Mouse (Mus musculus) CH12.LX (cell line): Measurements from ENCODE around the gene Gata2. TPM values are rescaled to one million over a fixed set of nuclear protein-coding genes. Genes with fewer than 3 reads are reported as not detected.

Experiments
- DNase-seq: peaks from one replicate; pipeline ENCODE4 v3.0.0-alpha.2; 2013; ENCODE audit errors: extremely low read depth
- H3K27ac ChIP-seq: 2 replicates; pipeline ENCODE4 v1.5.1; 2012; ENCODE audit warnings: low read depth, mild to moderate bottlenecking, control low read depth, moderate library complexity; ENCODE audit not compliant: insufficient read depth
- H3K27me3 ChIP-seq: replicated peaks from 2 replicates; pipeline ENCODE3; 2012; ENCODE audit warnings: inconsistent platforms
- H3K36me3 ChIP-seq, 2 experiments: replicated peaks in 1 of 2; 2 replicates each; pipeline versions ENCODE3 to v1.6.1; 2012; ENCODE audit warnings: inconsistent platforms in 1 of 2, low read length in 1 of 2, mild to moderate bottlenecking in 1 of 2, mixed read lengths in 1 of 2, moderate library complexity in 1 of 2; ENCODE audit not compliant: control insufficient read depth in 1 of 2, insufficient read depth in 1 of 2
- H3K4me1 ChIP-seq, 2 experiments: 2 replicates each; pipeline ENCODE4 v1.6.1; 2012; ENCODE audit warnings: inconsistent platforms in 1 of 2, moderate library complexity in 1 of 2; ENCODE audit not compliant: insufficient read depth in 2 of 2, control insufficient read depth in 1 of 2
- H3K4me2 ChIP-seq: 2 replicates; pipeline ENCODE4 v1.6.1; 2012; ENCODE audit warnings: low read depth, mild to moderate bottlenecking, control low read depth; ENCODE audit not compliant: poor library complexity, insufficient read depth, severe bottlenecking
- H3K4me3 ChIP-seq, 3 experiments: fragments of 150-350 bp in 1 of 3; sonication (generic) in 1 of 3; replicated peaks in 1 of 3; 2 replicates each; pipeline versions ENCODE3 to v1.5.1; 2011 to 2012; ENCODE audit warnings: low read depth in 2 of 3, low read length in 2 of 3, mild to moderate bottlenecking in 2 of 3, moderate library complexity in 2 of 3, control low read depth in 1 of 3, improper control_type of control experiment in 1 of 3, inconsistent platforms in 1 of 3, mixed read lengths in 1 of 3; ENCODE audit not compliant: poor library complexity in 1 of 3
- H3K79me2 ChIP-seq: replicated peaks from 2 replicates; pipeline ENCODE4 v1.6.1; 2012; ENCODE audit warnings: mild to moderate bottlenecking, moderate library complexity; ENCODE audit not compliant: control insufficient read depth, poor library complexity, insufficient read depth, severe bottlenecking; ENCODE audit errors: extremely low read depth
- H3K9ac ChIP-seq: 2 replicates; pipeline ENCODE4 v1.6.1; 2012; ENCODE audit warnings: low read depth, mild to moderate bottlenecking, control low read depth, moderate library complexity; ENCODE audit not compliant: insufficient read depth
- H3K9me3 ChIP-seq: replicated peaks from 2 replicates; pipeline ENCODE3; 2012; ENCODE audit warnings: low read length, inconsistent platforms, mixed read lengths
- CHD1 ChIP-seq: IDR thresholded peaks from 2 replicates; pipeline ENCODE4 v1.6.1; 2012; ENCODE audit warnings: low read depth, low read length, improper control_type of control experiment, inconsistent platforms
- CHD2 ChIP-seq: IDR thresholded peaks from 2 replicates; pipeline ENCODE4 v1.6.1; 2011; ENCODE audit warnings: low read length, improper control_type of control experiment
- CTCF ChIP-seq, 2 experiments: IDR thresholded peaks in 1 of 2; conservative IDR thresholded peaks in 1 of 2; 2 replicates each; pipeline ENCODE4 v1.5.1; 2011 to 2012; ENCODE audit warnings: low read depth in 2 of 2, low read length in 2 of 2, improper control_type of control experiment in 1 of 2, inconsistent platforms in 1 of 2, mild to moderate bottlenecking in 1 of 2, moderate library complexity in 1 of 2
- E2F4 ChIP-seq: IDR thresholded peaks from 2 replicates; pipeline ENCODE4 v1.6.1; 2011; ENCODE audit warnings: low read depth, low read length, improper control_type of control experiment; ENCODE audit not compliant: insufficient replicate concordance
- EP300 ChIP-seq: IDR thresholded peaks from 2 replicates; pipeline ENCODE4 v1.6.1; 2011; ENCODE audit warnings: low read length, improper control_type of control experiment
- ETS1 ChIP-seq: conservative IDR thresholded peaks from 2 replicates; pipeline ENCODE4 v1.6.1; 2012; ENCODE audit warnings: low read depth, mild to moderate bottlenecking, inconsistent platforms, low read length, improper control_type of control experiment, moderate library complexity
- HCFC1 ChIP-seq: IDR thresholded peaks from 2 replicates; pipeline ENCODE4 v1.6.1; 2012; ENCODE audit warnings: low read depth, mild to moderate bottlenecking, inconsistent platforms, low read length, improper control_type of control experiment
- IRF4 ChIP-seq: IDR thresholded peaks from 2 replicates; pipeline ENCODE4 v1.6.1; 2014; ENCODE audit warnings: low read depth, mild to moderate bottlenecking, inconsistent platforms, low read length, improper control_type of control experiment
- KAT2A ChIP-seq: IDR thresholded peaks from 2 replicates; pipeline ENCODE4 v1.6.1; 2012; ENCODE audit warnings: low read length, improper control_type of control experiment, inconsistent platforms; ENCODE audit not compliant: insufficient replicate concordance
- MAZ ChIP-seq: IDR thresholded peaks from 2 replicates; pipeline ENCODE4 v1.6.1; 2012; ENCODE audit warnings: low read depth, mild to moderate bottlenecking, inconsistent platforms, low read length, improper control_type of control experiment, moderate library complexity
- MXI1 ChIP-seq: IDR thresholded peaks from 2 replicates; pipeline ENCODE4 v1.6.1; 2011; ENCODE audit warnings: mild to moderate bottlenecking, low read depth, low read length, improper control_type of control experiment
- MYC ChIP-seq: IDR thresholded peaks from 2 replicates; pipeline ENCODE4 v1.6.1; 2011; ENCODE audit warnings: low read depth, mild to moderate bottlenecking, improper control_type of control experiment, low read length
- NELFE ChIP-seq: IDR thresholded peaks from 2 replicates; pipeline ENCODE4 v1.6.1; 2011; ENCODE audit warnings: low read depth, low read length, improper control_type of control experiment
- NRF1 ChIP-seq: IDR thresholded peaks from 2 replicates; pipeline ENCODE4 v1.6.1; 2014; ENCODE audit warnings: low read depth, mild to moderate bottlenecking, inconsistent platforms, low read length, improper control_type of control experiment, moderate library complexity
- PAX5 ChIP-seq: IDR thresholded peaks from 2 replicates; pipeline ENCODE4 v1.6.1; 2012; ENCODE audit warnings: low read length, inconsistent platforms, mixed read lengths
- POLR2A ChIP-seq: IDR thresholded peaks from 2 replicates; pipeline ENCODE4 v1.6.1; 2011; ENCODE audit warnings: low read depth, mild to moderate bottlenecking, improper control_type of control experiment, low read length
- POLR2AphosphoS2 ChIP-seq: IDR thresholded peaks from 2 replicates; pipeline ENCODE4 v1.6.1; 2011; ENCODE audit warnings: low read depth, low read length, improper control_type of control experiment
- RAD21 ChIP-seq: IDR thresholded peaks from 2 replicates; pipeline ENCODE4 v1.6.1; 2011; ENCODE audit warnings: low read depth, mild to moderate bottlenecking, low read length, improper control_type of control experiment, moderate library complexity
- RCOR1 ChIP-seq: conservative IDR thresholded peaks from 2 replicates; pipeline ENCODE4 v1.6.1; 2012; ENCODE audit warnings: low read depth, mild to moderate bottlenecking, inconsistent platforms, low read length, improper control_type of control experiment
- SMC3 ChIP-seq: IDR thresholded peaks from 2 replicates; pipeline ENCODE4 v1.6.1; 2011; ENCODE audit warnings: low read depth, low read length, improper control_type of control experiment
- TBP ChIP-seq: conservative IDR thresholded peaks from 2 replicates; pipeline ENCODE4 v1.6.1; 2011; ENCODE audit warnings: low read depth, low read length, improper control_type of control experiment
- UBTF ChIP-seq: IDR thresholded peaks from 2 replicates; pipeline ENCODE4 v1.6.1; 2012; ENCODE audit warnings: low read depth, mild to moderate bottlenecking, inconsistent platforms, low read length, improper control_type of control experiment, moderate library complexity
- USF2 ChIP-seq: conservative IDR thresholded peaks from 2 replicates; pipeline ENCODE4 v1.6.1; 2011; ENCODE audit warnings: low read depth, low read length, improper control_type of control experiment
- ZMIZ1 ChIP-seq: IDR thresholded peaks from 2 replicates; pipeline ENCODE4 v1.6.1; 2012; ENCODE audit warnings: low read depth, mild to moderate bottlenecking, inconsistent platforms, low read length, improper control_type of control experiment
- ZNF384 ChIP-seq: IDR thresholded peaks from 2 replicates; pipeline ENCODE4 v1.6.1; 2012; ENCODE audit warnings: low read depth, low read length, improper control_type of control experiment, inconsistent platforms
- dilution Hi-C: fragments of 300-500 bp; cut with MboI; formaldehyde crosslinking; loops from 2 replicates; pipeline ENCODE4 v1.14.3; 2020; ENCODE audit warnings: low sequenced_read_pairs; ENCODE audit not compliant: extremely low pct_unique_long_range_greater_than_20kb, extremely low pct_ligation_motif_present
- in situ Hi-C: fragments of 300-500 bp; cut with MboI; formaldehyde crosslinking; loops from 3 replicates; pipeline ENCODE4 v1.14.3; 2019; ENCODE audit warnings: low sequenced_read_pairs, low pct_ligation_motif_present, low pct_unique_long_range_greater_than_20kb, mixed read lengths
- polyA plus RNA-seq: library from polyadenylated mRNA; unstranded; fragments of >175 nt; gene quantifications from 2 replicates; pipeline ENCODE4 v1.2.1, GENCODE M21; 2012; ENCODE audit warnings: low read depth; ENCODE audit not compliant: insufficient read length
- total RNA-seq, 2 experiments: library from RNA; depleted of rRNA; stranded (reverse); fragments of 300-350 nt in 1 of 2; fragments of >200 nt in 1 of 2; gene quantifications; 2 replicates each; pipeline ENCODE4 v1.2.3; 2012 to 2014

Gene Gata2
- total and polyA plus RNA-seq, 3 experiments: not detected

GRCm38 (mm10) chr6:88209453-88209852, 15.8 kb downstream of the Gata2 start:
- no peaks in the 10 kb centered on the region for H3K36me3 ChIP-seq
- dilution Hi-C loops: no loop called here
- in situ Hi-C loops: no loop called here
- TF ChIP-seq TBP: no peak
- TF ChIP-seq PAX5: no peak
- no peak for TF ChIP-seq E2F4
- TF ChIP-seq IRF4: no peak
- TF ChIP-seq MYC: no peak
- H3K4me3 ChIP-seq: no peak overlapping the region
- H3K27ac ChIP-seq: no peak overlapping the region
- H3K4me1 ChIP-seq: peaks cover 0 to 16% of the 10 kb centered on the region in 2 experiments; a peak in 2 of 4 replicates
- no peak overlapping the region for H3K9ac ChIP-seq
- no peaks in the 10 kb centered on the region for H3K79me2 ChIP-seq
- H3K27me3 ChIP-seq: peaks cover 11% of the 10 kb centered on the region
- no peaks in the 10 kb centered on the region for H3K9me3 ChIP-seq
- no peak overlapping the region for H3K4me2 ChIP-seq
- DNase-seq: no peak

GRCm38 (mm10) chr6:88210182-88210581, 16.5 kb downstream of the Gata2 start:
- H3K27ac ChIP-seq: no peak overlapping the region
- peaks cover 0 to 11% of the 10 kb centered on the region in 2 experiments; a peak in 2 of 4 replicates for H3K4me1 ChIP-seq
- dilution Hi-C loops: no loop called here
- no peak for DNase-seq
- in situ Hi-C loops: no loop called here
- no peak for TF ChIP-seq RAD21
- no peak for TF ChIP-seq RCOR1
- TF ChIP-seq TBP: no peak
- no peak for TF ChIP-seq POLR2A
- TF ChIP-seq ZNF384: no peak
- TF ChIP-seq MAZ: no peak
- TF ChIP-seq E2F4: no peak
- TF ChIP-seq CTCF (conservative IDR thresholded peaks at IDR 0.05 in 1 of 2, IDR thresholded peaks at IDR 0.05 in 1 of 2; ENCODE audit: low read depth in 2 of 2, low read length in 2 of 2): no peak
- TF ChIP-seq ZMIZ1: no peak
- H3K79me2 ChIP-seq: no peaks in the 10 kb centered on the region
- no peak overlapping the region for H3K9ac ChIP-seq
- H3K36me3 ChIP-seq: no peaks in the 10 kb centered on the region
- no peak overlapping the region for H3K4me3 ChIP-seq
- H3K27me3 ChIP-seq: peaks cover 8% of the 10 kb centered on the region
- H3K9me3 ChIP-seq: no peaks in the 10 kb centered on the region
- H3K4me2 ChIP-seq: no peak overlapping the region

- no peaks in the 10 kb centered on the region for H3K79me2 ChIP-seq
- H3K9me3 ChIP-seq: peaks cover 8% of the 10 kb centered on the region
- dilution Hi-C loops (no loop called here), in situ Hi-C loops (no loop called here)
- H3K27ac ChIP-seq: no peak overlapping the region
- H3K36me3 ChIP-seq: no peaks in the 10 kb centered on the region
- TF ChIP-seq MAZ (no peak), MXI1 (no peak), NRF1 (no peak), USF2 (no peak), CHD1 (no peak), ZNF384 (no peak), ETS1 (no peak), HCFC1 (no peak), RCOR1 (no peak), PAX5 (no peak), CTCF (conservative IDR thresholded peaks at IDR 0.05 in 1 of 2, IDR thresholded peaks at IDR 0.05 in 1 of 2; ENCODE audit: low read depth in 2 of 2, low read length in 2 of 2) (no peak), CHD2 (no peak), UBTF (no peak), NELFE (no peak), SMC3 (no peak), KAT2A (no peak), IRF4 (no peak), POLR2AphosphoS2 (no peak), RAD21 (no peak), EP300 (no peak)
- H3K27me3 ChIP-seq: peaks cover 27% of the 10 kb centered on the region
- no peak overlapping the region for H3K9ac ChIP-seq
- H3K4me2 ChIP-seq: no peak overlapping the region
- no peak overlapping the region for H3K4me3 ChIP-seq
- DNase-seq: no peak
- H3K4me1 ChIP-seq: no peaks in the 10 kb centered on the region
Observed at GRCm38 (mm10) chr6:88215797-88216196, 22.1 kb downstream of the Gata2 start.
